Mouse (Mus musculus) G1E-ER4 (cell line): ENCODE results near the gene Grin2a. TPM values are rescaled to one million over a fixed set of nuclear protein-coding genes. Genes with fewer than 3 reads are reported as not detected.

ENCODE experiments used
- GATA1 ChIP-seq: IDR thresholded peaks from one replicate; pipeline ENCODE4 v1.8.0; 2012; ENCODE audit warnings: low read length, inconsistent platforms
- polyA plus RNA-seq: library from polyadenylated mRNA; stranded (reverse); fragments of >175 nt; gene quantifications from 2 replicates; pipeline ENCODE4 v1.2.3, GENCODE M21; 2012

The Grin2a gene
- polyA plus RNA-seq, 1 experiment, result not detected

- no peak for TF ChIP-seq GATA1
Measured at GRCm38 (mm10) chr16:9671222-9671621, 324.1 kb downstream of the Grin2a start.

DNA sequence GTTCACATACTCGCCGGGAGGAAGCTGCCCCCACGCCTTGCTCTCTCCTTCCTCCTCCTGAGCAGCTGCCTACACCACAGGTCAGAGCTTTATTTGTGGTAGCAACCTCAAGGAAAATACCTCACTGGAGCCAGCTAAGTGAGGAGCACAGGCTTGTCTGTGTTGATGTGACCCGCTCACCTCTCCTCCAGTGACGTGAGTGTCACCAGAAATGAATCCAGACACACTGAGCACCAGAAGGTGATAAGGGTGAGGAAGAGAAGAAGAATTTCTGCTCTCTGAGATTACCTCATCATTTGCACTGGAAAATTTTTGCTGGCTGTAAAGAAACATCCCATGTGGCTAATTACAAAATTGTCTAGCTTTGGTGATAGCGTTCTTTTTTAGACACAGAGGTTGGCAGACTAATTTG lies 324.6 kb downstream of the Grin2a start:
- no peak for TF ChIP-seq GATA1

DNA sequence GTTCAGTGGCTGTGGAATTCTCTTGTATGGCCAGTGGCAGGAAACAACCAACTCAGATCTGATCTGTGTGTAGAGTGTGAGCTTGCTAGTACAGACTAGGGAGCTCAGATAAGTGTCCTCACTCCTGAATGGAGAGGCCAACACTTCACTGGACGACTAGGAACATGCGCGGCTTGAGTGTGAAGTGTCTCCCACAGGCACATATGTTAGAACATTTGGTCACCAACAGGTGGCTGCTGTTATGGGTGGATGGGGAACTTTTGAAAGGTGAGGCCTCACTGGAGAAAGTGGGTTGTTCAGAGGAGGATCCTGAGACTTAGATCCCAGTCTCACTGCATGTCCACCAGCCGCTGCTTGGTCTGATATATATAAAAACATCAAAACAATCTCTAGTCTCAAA lies 329.5 kb downstream of the Grin2a start:
- TF ChIP-seq GATA1, result no peak

- no peak for TF ChIP-seq GATA1
Measured at GRCm38 (mm10) chr16:9664060-9664459, 331.3 kb downstream of the Grin2a start.

- TF ChIP-seq GATA1, result no peak
Measured at GRCm38 (mm10) chr16:9663508-9663907, 331.9 kb downstream of the Grin2a start.

- no peak for TF ChIP-seq GATA1
Measured at GRCm38 (mm10) chr16:9625652-9626444, 369.5 kb downstream of the Grin2a start.

GRCm38 (mm10) chr16:9624346-9624745 lies 371.0 kb downstream of the Grin2a start:
- TF ChIP-seq GATA1, result no peak

DNA sequence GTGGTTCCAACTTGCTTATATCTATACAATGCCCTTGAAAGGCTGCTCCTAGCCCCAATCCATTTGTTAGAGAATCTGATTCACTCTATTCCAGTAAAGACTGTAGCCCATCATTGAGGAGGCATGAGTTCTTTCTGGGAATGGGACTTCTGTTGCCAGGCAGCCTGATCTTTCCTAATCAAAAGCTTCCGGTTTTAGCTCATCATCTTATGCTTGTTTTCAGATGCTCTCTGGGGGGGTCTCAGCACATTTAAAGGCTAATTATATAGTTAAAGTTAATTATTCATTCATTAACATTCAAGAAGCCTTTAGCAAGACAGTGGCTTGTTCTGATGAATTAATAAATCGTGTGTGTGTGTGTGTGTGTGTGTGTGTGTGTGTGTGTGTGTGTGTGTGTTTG lies 377.2 kb downstream of the Grin2a start:
- TF ChIP-seq GATA1, result no peak

- TF ChIP-seq GATA1, result no peak
Measured at GRCm38 (mm10) chr16:9617215-9617614, 378.1 kb downstream of the Grin2a start.

GRCm38 (mm10) chr16:9616807-9617206 lies 378.6 kb downstream of the Grin2a start:
- TF ChIP-seq GATA1, result no peak

DNA sequence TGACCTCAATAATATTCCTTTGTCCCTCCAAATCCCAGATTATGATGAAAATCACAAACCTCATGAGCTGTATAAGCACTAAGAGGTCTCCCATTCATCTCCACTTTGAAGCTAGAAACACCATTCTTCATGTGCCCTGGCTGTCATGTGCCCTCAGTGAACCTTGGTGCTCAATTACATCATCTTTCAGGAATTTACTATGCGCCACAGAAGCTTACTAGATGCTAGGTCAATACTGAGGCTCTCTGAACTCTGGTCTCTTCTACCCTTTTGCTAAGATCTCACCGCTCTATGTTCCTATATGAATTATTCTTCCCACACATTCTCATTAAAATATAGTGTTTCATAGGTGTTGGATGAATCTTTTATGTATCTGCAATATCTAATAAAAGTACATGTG lies 387.9 kb downstream of the Grin2a start:
- TF ChIP-seq GATA1, result no peak

DNA sequence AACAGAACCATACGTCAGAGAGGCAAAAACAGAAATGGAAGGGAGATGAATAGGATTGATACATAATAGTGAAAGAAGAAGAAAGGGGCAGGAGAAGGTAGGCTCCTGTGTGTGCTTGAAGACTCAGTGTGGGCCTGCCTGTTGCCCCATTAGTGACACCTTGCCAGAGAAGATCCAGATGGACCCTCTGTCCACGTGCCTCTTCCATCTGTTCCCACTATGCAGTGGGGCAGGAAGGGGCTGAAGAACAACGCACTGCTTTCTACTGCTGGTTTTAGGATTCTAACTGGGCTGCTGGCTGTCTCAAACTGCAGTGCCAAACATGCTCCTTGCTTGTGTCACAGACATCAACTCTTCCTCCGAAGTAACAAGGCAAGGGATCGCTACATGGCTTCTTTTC lies 391.4 kb downstream of the Grin2a start:
- TF ChIP-seq GATA1, result no peak

GRCm38 (mm10) chr16:9602579-9602978 lies 392.8 kb downstream of the Grin2a start:
- no peak for TF ChIP-seq GATA1

GRCm38 (mm10) chr16:9589176-9589575 lies 406.2 kb downstream of the Grin2a start:
- no peak for TF ChIP-seq GATA1

GRCm38 (mm10) chr16:9588431-9588830 lies 406.9 kb downstream of the Grin2a start:
- TF ChIP-seq GATA1, result no peak

GRCm38 (mm10) chr16:9583981-9584380 lies 411.4 kb downstream of the Grin2a start:
- TF ChIP-seq GATA1, result no peak

DNA sequence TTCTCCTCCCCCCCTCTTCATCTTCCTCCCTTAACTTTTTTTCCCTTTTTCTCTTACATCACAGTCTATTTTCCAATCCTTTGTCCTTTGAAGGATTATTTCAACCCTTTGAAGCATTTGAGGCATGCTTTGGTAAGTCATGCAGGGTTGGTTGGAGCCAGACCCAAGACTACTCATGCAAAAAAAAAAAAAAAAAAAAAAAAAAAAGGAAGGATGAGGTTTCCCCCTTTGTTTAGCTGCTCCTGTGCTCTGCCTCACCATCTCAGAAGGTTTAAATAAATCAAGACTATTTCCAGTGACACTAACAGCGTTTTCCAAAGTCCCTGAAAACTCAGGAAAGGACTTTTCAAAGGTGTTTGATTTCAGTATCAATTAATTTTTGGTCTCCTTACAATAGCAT lies 423.6 kb downstream of the Grin2a start:
- no peak for TF ChIP-seq GATA1

DNA sequence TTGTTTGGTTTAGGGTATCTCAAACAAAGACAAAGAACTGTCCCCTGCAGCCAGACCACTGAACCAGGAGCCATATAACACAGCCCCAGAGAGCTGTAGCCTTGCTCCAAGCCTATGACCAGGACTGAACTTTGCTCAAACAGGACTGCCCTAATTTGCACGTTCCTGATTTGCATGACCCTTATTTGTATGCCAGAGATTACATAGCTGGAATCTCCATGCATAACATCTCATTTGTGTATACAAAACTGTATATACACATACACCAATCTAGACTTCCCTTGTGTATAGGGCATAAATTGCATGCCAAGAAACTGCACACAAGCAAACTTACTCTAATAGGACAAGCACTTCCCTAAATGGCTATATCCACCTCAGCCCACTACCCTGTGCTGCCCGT lies 428.1 kb downstream of the Grin2a start:
- TF ChIP-seq GATA1, result no peak

DNA sequence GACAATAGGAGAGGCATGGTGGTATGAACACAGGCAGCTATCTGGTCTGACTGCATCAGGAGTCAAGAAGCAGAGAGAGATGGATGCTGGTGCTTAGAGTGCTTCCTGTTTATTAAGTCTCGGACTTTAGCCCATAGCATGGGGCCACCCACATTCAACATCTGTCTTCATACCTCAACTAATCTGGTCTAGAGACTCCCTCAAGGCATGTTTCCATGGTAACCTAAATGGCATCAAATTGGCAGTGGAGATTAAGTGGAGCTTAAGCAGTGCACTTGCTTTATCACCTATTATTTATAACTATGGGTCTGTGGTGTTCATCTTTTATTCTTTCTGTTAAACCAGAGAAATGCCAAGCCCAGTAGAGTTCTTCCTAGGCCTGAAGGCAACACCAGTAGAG lies 433.5 kb downstream of the Grin2a start:
- TF ChIP-seq GATA1, result no peak
